Mouse (Mus musculus) heart, adult 2 months (tissue): Measurements from ENCODE around the gene Kalrn. TPM values are rescaled to one million over a fixed set of nuclear protein-coding genes. Genes with fewer than 3 reads are reported as not detected.
A peak's percentile ranks its signal among the peaks of the same experiment; 100 is the strongest.

Source experiments
- DNase-seq, 2 experiments: peaks; one replicate each; pipeline ENCODE4 v3.0.0; 2021
- H3K27ac ChIP-seq: fragments of 200-600 bp; 2 replicates; pipeline ENCODE4 v1.8.1; 2022
- H3K27me3 ChIP-seq: fragments of 200-500 bp; 2 replicates; pipeline ENCODE4 v1.6.1; 2012; ENCODE audit warnings: mild to moderate bottlenecking, low read length, inconsistent platforms, mixed read lengths; ENCODE audit not compliant: control insufficient read depth, insufficient read depth
- H3K36me3 ChIP-seq: fragments of 200-500 bp; 2 replicates; pipeline ENCODE4 v1.6.1; 2012; ENCODE audit warnings: low read length, inconsistent platforms; ENCODE audit not compliant: control insufficient read depth, insufficient read depth
- H3K4me1 ChIP-seq: fragments of 200-500 bp; 2 replicates; pipeline ENCODE4 v1.6.1; 2011; ENCODE audit warnings: low read length; ENCODE audit not compliant: control insufficient read depth, insufficient read depth
- H3K4me3 ChIP-seq: fragments of 200-600 bp; 2 replicates; pipeline ENCODE4 v1.8.1; 2022
- H3K79me2 ChIP-seq: fragments of 200-500 bp; replicated peaks from 2 replicates; pipeline ENCODE4 v1.6.1; 2012; ENCODE audit warnings: mild to moderate bottlenecking, inconsistent platforms, low read length, moderate library complexity, mixed read lengths; ENCODE audit not compliant: control insufficient read depth, insufficient read depth
- H3K9ac ChIP-seq: fragments of 200-500 bp; 2 replicates; pipeline ENCODE4 v1.6.1; 2012; ENCODE audit warnings: low read depth, mild to moderate bottlenecking, control low read depth, inconsistent platforms, low read length, mixed read lengths
- CTCF ChIP-seq: fragments of 200-600 bp; IDR thresholded peaks from 2 replicates; pipeline ENCODE4 v1.8.1; 2022; ENCODE audit warnings: antibody characterized with exemption, mild to moderate bottlenecking, moderate library complexity
- EP300 ChIP-seq: fragments of 200-500 bp; IDR thresholded peaks from 2 replicates; pipeline ENCODE4 v1.6.1; 2011; ENCODE audit warnings: low read depth, low read length, control low read depth; ENCODE audit not compliant: insufficient read depth
- POLR2A ChIP-seq: fragments of 200-500 bp; IDR thresholded peaks from 2 replicates; pipeline ENCODE4 v1.6.1; 2011; ENCODE audit warnings: mild to moderate bottlenecking, low read depth, low read length, control low read depth; ENCODE audit not compliant: insufficient read depth
- WGBS: fragments of 180-500 bp; shearing (Covaris S2); methylation state at CpG from one replicate; pipeline ENCODE4 v1.1.7; 2018; 5-methylcytosine and 5-hydroxymethylcytosine counted together
- intact Hi-C: fragments of 180-260 bp; cut with DNase I; formaldehyde crosslinking; loops from one replicate; pipeline ENCODE4 v1.15.1; 2025
- polyA plus RNA-seq: library from polyadenylated mRNA; depleted of rRNA; stranded (reverse); fragments of >200 nt; gene quantifications from 2 replicates; pipeline ENCODE4 v1.2.3, GENCODE M21; 2012
- total RNA-seq, 2 experiments: library from RNA; stranded (reverse); gene quantifications; 2 replicates each; pipeline ENCODE4 v1.2.3; 2021

Gene Kalrn
- total and polyA plus RNA-seq, 3 experiments: 8.2 to 31.8 (median 26.1) TPM

DNA sequence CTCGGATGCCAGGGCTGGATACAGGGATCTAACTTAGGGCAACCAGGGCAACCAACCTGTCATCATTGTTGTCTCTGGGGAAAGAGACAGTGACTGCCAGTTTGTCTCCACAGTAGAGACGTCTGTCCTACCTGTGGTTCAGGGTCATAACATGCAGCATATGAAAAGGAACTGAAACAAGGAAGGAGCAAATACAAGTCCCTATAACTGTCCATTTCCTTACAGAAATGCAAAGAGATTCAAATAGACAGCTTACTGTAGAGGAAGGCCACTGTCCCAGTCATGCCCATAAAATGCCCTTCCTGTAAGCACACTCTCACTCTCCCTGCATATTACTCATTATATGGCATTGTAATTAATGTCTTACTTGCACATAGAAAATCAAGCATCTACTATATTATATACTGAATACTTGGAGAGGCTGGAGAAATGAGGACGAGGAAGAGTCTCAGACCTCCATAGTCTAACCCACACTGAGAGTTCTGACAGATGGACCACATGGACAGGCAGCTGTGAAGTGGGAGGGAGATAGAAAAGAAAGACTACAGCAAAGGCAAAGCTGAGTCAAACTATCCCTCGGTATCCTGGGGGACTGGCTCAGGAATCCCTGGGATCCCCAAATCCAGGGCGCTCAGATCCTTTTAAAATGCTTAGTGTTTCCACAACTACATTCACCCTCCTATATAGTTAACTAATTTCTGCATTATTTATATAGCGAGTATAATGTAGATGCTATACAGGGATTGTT lies 530.1 kb downstream of the Kalrn start:
- Histone ChIP-seq H3K9ac (no peak overlapping the region), H3K4me3 (no peak overlapping the region), H3K27ac (no peak overlapping the region), H3K27me3 (no peaks in the 10 kb centered on the region), H3K4me1 (no peaks in the 10 kb centered on the region), H3K36me3 (no peaks in the 10 kb centered on the region), H3K79me2 (no peaks in the 10 kb centered on the region)
- WGBS: 91% methylated on average over 6 of the region's 6 CpGs
- TF ChIP-seq EP300: no peak
- no peak for TF ChIP-seq CTCF
- TF ChIP-seq POLR2A: no peak
- intact Hi-C loops: no loop called here
- DNase-seq: no peak

DNA sequence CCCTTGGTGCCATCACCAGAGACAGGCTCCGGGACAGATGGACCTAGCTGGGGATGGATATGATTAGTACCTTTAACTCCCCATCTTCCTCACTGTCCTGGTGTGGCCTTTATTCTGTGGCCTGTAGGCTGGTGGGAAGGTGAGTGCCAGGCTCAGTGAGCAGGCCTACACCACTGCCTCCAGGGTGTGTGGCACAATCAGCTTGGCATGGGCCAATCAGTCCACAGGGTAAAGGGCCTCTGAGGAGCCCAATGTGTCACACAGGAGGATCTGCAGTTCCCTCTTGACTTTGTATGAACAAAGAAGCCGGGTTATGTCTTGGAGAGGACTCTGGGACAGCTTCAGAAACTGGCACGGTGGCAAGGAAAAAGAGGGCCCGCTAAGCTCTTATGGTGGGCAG lies 530.7 kb downstream of the Kalrn start:
- intact Hi-C loops: no loop called here
- WGBS: 81% methylated on average over 4 of the region's 4 CpGs
- no peak overlapping the region for H3K9ac ChIP-seq
- no peaks in the 10 kb centered on the region for H3K4me1 ChIP-seq
- DNase-seq: no peak
- H3K36me3 ChIP-seq: no peaks in the 10 kb centered on the region
- TF ChIP-seq CTCF: no peak
- TF ChIP-seq POLR2A: no peak
- no peak for TF ChIP-seq EP300
- no peak overlapping the region for H3K4me3 ChIP-seq
- no peak overlapping the region for H3K27ac ChIP-seq
- no peaks in the 10 kb centered on the region for H3K79me2 ChIP-seq
- no peaks in the 10 kb centered on the region for H3K27me3 ChIP-seq

DNA sequence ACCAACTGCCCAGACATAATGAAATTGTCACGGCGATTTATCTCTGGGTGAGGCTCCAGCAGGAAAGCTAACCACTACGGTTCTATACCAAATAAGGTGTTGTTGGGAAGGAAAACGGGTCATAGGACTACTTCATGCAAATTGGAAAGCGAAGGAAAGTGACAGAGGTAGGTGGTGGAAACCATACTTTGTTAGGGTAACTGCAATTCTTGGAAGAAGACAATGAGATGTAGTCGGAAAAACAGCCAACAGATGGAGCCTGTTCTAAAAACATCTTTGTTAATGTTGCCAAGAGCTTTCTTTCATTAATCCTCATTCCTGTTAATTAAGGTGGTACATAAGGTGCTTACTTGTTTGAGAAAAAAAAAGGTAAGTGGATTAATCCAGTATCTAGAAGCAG lies 533.1 kb downstream of the Kalrn start:
- intact Hi-C loops: no loop called here
- Histone ChIP-seq H3K27me3 (no peaks in the 10 kb centered on the region), H3K27ac (no peak overlapping the region), H3K4me3 (no peak overlapping the region), H3K9ac (no peak overlapping the region), H3K4me1 (peaks cover 5% of the 10 kb centered on the region), H3K79me2 (no peaks in the 10 kb centered on the region), H3K36me3 (no peaks in the 10 kb centered on the region)
- 74% methylated on average over 6 of the region's 6 CpGs for WGBS
- TF ChIP-seq CTCF: peak; percentile 37
- no peak for TF ChIP-seq EP300
- no peak for DNase-seq

DNA sequence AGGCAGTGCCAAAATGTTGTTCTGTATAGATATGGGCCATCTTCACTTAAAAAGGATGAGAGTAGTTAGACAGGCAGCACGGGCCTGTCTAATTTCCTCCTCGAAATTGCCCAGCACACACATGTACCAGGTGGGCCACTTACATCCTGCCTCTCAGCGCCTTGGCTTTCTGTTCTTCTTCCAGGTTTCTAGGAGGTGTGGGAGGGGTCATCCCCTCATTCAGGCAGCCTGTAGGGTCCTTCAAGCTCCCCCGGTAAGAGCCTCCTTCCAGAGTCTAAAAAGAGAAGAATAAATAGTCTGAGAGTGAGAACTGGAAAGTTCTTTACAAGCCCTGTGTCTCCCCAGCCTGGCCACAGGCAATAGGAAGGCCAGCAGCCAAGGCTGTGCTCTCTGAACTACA lies 533.6 kb downstream of the Kalrn start:
- peaks cover 5% of the 10 kb centered on the region for H3K4me1 ChIP-seq
- intact Hi-C loops: no loop called here
- no peak for DNase-seq
- no peaks in the 10 kb centered on the region for H3K36me3 ChIP-seq
- H3K9ac ChIP-seq: no peak overlapping the region
- H3K27ac ChIP-seq: no peak overlapping the region
- WGBS: 80% methylated on average over 4 of the region's 4 CpGs
- no peaks in the 10 kb centered on the region for H3K79me2 ChIP-seq
- H3K27me3 ChIP-seq: no peaks in the 10 kb centered on the region
- no peak overlapping the region for H3K4me3 ChIP-seq
- TF ChIP-seq CTCF (no peak), EP300 (no peak), POLR2A (no peak)

DNA sequence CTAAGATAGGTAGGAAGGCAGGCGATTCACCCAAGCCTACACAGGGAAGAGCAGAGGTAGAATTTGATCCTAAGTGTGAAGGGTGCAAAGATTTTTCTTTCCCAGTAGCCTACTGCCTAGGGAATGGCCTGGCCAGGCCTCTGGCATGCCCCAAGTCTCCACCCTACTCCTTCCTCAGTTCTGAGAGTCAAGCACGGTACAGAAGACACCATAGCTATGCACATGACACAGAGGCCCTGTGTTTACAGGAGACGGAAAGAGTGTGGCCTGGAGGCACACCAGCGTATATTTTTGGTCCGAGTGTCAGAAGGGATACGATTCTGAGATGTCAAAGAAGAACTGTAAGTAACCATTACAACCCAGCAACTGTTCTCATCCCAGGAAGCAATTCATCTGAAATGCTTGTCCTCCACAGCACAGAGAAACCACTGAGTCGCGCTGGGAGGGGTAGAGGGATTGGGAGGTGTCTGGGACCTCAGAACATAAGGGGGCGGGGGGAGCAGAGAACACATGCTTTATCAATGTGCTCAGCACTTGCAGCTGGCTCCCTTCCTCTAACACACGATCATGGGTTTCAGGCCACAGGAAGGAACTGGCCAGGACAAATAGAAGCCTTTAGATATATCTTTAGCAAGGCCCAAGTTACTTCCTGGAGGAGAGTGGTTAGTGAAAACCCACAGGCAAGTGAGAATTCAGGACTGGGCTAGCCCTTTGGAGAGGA lies 536.8 kb downstream of the Kalrn start:
- TF ChIP-seq CTCF (no peak), POLR2A (no peak), EP300 (no peak)
- Histone ChIP-seq H3K4me1 (peaks cover 6% of the 10 kb centered on the region), H3K36me3 (peaks cover 7% of the 10 kb centered on the region; the same call in 1 of the 2 replicates), H3K79me2 (no peaks in the 10 kb centered on the region), H3K4me3 (no peak overlapping the region), H3K27me3 (no peaks in the 10 kb centered on the region), H3K27ac (no peak overlapping the region), H3K9ac (no peak overlapping the region)
- DNase-seq: no peak
- 30% methylated on average over 10 of the region's 10 CpGs for WGBS
- intact Hi-C loops: no loop called here

DNA sequence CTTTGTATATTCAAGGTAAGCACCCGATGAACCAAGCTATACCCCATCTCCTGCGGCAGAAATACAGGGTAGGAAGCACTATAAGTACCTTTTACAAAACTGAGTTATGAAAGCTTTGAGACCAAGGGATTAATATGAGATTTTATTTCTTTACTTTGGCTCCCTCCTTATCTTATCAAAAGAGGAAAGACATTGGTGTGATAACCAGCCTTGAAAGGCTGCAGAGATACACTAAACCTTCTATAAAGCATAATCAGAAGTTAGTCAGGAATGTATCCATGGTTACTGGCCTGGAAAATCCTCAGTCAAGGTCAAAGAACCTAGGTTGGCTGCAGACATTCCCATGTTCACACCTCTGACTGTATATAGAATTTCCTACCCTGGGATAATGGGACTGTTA lies 537.6 kb downstream of the Kalrn start:
- H3K36me3 ChIP-seq: peaks cover 7% of the 10 kb centered on the region; the same call in 1 of the 2 replicates
- no peaks in the 10 kb centered on the region for H3K27me3 ChIP-seq
- TF ChIP-seq EP300: no peak
- TF ChIP-seq POLR2A: no peak
- no peak for TF ChIP-seq CTCF
- 87% methylated on average over 2 of the region's 2 CpGs for WGBS
- H3K4me1 ChIP-seq: peaks cover 6% of the 10 kb centered on the region
- H3K4me3 ChIP-seq: no peak overlapping the region
- no peaks in the 10 kb centered on the region for H3K79me2 ChIP-seq
- intact Hi-C loops: no loop called here
- no peak overlapping the region for H3K27ac ChIP-seq
- DNase-seq: no peak
- no peak overlapping the region for H3K9ac ChIP-seq
